Mouse (Mus musculus) liver, embryonic 16.5 days (tissue): ENCODE data around the gene Clec4n. TPM values are rescaled to one million over a fixed set of nuclear protein-coding genes. Genes with fewer than 3 reads are reported as not detected.
"Not testable (repeated sequence)": the region's sequence is repeated elsewhere in the genome, so short reads cannot be mapped to it uniquely, and the experiment has no call there.

ENCODE experiments used
- ATAC-seq: fragments of 200-750 bp; cut with Nextera tagmentation; 2 replicates; pipeline ENCODE4 v1.8.0; 2017; ENCODE audit warnings: low read depth, mild to moderate bottlenecking, moderate number of reproducible peaks, moderate library complexity
- H3K27ac ChIP-seq: fragments of 300-500 bp; sonication (generic); 2 replicates; pipeline ENCODE4 v1.5.1; 2014; ENCODE audit warnings: mild to moderate bottlenecking, low read length
- H3K27me3 ChIP-seq: fragments of 300-500 bp; sonication (generic); 2 replicates; pipeline ENCODE4 v1.6.1; 2014; ENCODE audit warnings: low read depth, low read length, mixed read lengths; ENCODE audit not compliant: control insufficient read depth, insufficient read depth
- H3K36me3 ChIP-seq: fragments of 300-500 bp; sonication (generic); 2 replicates; pipeline ENCODE4 v1.6.1; 2014; ENCODE audit warnings: mild to moderate bottlenecking; ENCODE audit not compliant: control insufficient read depth, insufficient read depth
- H3K4me1 ChIP-seq: fragments of 300-500 bp; sonication (generic); 2 replicates; pipeline ENCODE4 v1.6.1; 2014; ENCODE audit warnings: low read depth, low read length, mixed read lengths; ENCODE audit not compliant: control insufficient read depth
- H3K4me2 ChIP-seq: fragments of 300-500 bp; sonication (generic); 2 replicates; pipeline ENCODE4 v1.6.1; 2014; ENCODE audit warnings: low read depth, low read length, mixed read lengths
- H3K4me3 ChIP-seq: fragments of 300-500 bp; sonication (generic); 2 replicates; pipeline ENCODE4 v1.5.1; 2014; ENCODE audit warnings: low read depth, mild to moderate bottlenecking, low read length
- H3K9ac ChIP-seq: fragments of 300-500 bp; sonication (generic); 2 replicates; pipeline ENCODE4 v1.6.1; 2014; ENCODE audit warnings: low read depth, low read length
- H3K9me3 ChIP-seq: fragments of 300-500 bp; sonication (generic); replicated peaks from 2 replicates; pipeline ENCODE4 v1.6.1; 2016; ENCODE audit warnings: low read length; ENCODE audit not compliant: control insufficient read depth
- WGBS: fragments of 180-500 bp; shearing (Covaris S2); extraction: QIAGEN DNeasy Blood & Tissue Kit; methylation state at CpG from one replicate; pipeline ENCODE4 v1.1.7; 2014; ENCODE audit not compliant: insufficient replicate concordance; 5-methylcytosine and 5-hydroxymethylcytosine counted together
- polyA plus RNA-seq: library from polyadenylated mRNA; unstranded; fragments of >200 nt; fragmentation: Nextera tagmentation; extraction: Ambion mirVana; gene quantifications from 2 replicates; pipeline ENCODE4 v1.2.1, GENCODE M21; 2015

Gene Clec4n
- polyA plus RNA-seq = 20.2 and 22.1 TPM in 2 replicates

GRCm38 (mm10) chr6:123229644-123230043 is at the start of gene Clec4n:
TSS of gene Clec4n (plus strand) at chr6:123229843.
- Histone ChIP-seq H3K27ac (no peak within 1 kb of the TSS), H3K9ac (no peak within 1 kb of the TSS), H3K4me3 (no peak within 1 kb of the TSS), H3K36me3 (no peaks in the 10 kb centered on the region), H3K4me2 (no peak within 1 kb of the TSS), H3K4me1 (no peaks in the 10 kb centered on the region), H3K9me3 (no peaks in the 10 kb centered on the region), H3K27me3 (no peaks in the 10 kb centered on the region)
- no peak for ATAC-seq
- WGBS = 42% methylated on average over 3 of the region's 3 CpGs

GRCm38 (mm10) chr6:123184862-123185261 is 44.8 kb upstream of the Clec4n start:
- H3K9me3 ChIP-seq, H3K9ac ChIP-seq, H3K27me3 ChIP-seq, H3K4me2 ChIP-seq, H3K27ac ChIP-seq, H3K4me1 ChIP-seq, H3K36me3 ChIP-seq, H3K4me3 ChIP-seq, ATAC-seq: not testable (repeated sequence)
- WGBS = 52% methylated on average over 2 of the region's 2 CpGs

GRCm38 (mm10) chr6:123207187-123208076 is 22.2 kb upstream of the Clec4n start:
- Histone ChIP-seq H3K4me1 (no peaks in the 10 kb centered on the region; the same call in 1 of the 2 replicates), H3K9ac (no peak overlapping the region), H3K4me3 (no peak overlapping the region), H3K27me3 (no peaks in the 10 kb centered on the region), H3K4me2 (0 out of 2 replicates have a peak overlapping the region, but pooled peaks have one; percentile 12), H3K9me3 (no peaks in the 10 kb centered on the region), H3K27ac (peak overlapping the region; percentile 53; the same call in 1 of the 2 replicates), H3K36me3 (no peaks in the 10 kb centered on the region)
- WGBS = 72% methylated on average over 1 of the region's 1 CpGs
- peak; percentile 94 for ATAC-seq

GRCm38 (mm10) chr6:123208077-123208439 is 21.6 kb upstream of the Clec4n start:
- not testable (repeated sequence) for H3K4me3 ChIP-seq, H3K4me1 ChIP-seq, H3K27me3 ChIP-seq, H3K36me3 ChIP-seq, H3K4me2 ChIP-seq, H3K9ac ChIP-seq, H3K9me3 ChIP-seq
- ATAC-seq = peak; percentile 52
- peak overlapping the region; percentile 53; the same call in 1 of the 2 replicates for H3K27ac ChIP-seq

- Histone ChIP-seq H3K4me3 (no peak overlapping the region), H3K4me1 (no peaks in the 10 kb centered on the region; the same call in 1 of the 2 replicates), H3K9me3 (no peaks in the 10 kb centered on the region), H3K27ac (no peak overlapping the region), H3K4me2 (no peak overlapping the region), H3K27me3 (no peaks in the 10 kb centered on the region), H3K9ac (no peak overlapping the region), H3K36me3 (no peaks in the 10 kb centered on the region)
- 52% methylated on average over 1 of the region's 1 CpGs for WGBS
- ATAC-seq = no peak
These were observed 17.9 kb upstream of the Clec4n start for GRCm38 (mm10) chr6:123211726-123212125.

GRCm38 (mm10) chr6:123227519-123228166 is 2.0 kb upstream of the Clec4n start:
- Histone ChIP-seq H3K4me2 (no peak overlapping the region), H3K9me3 (no peaks in the 10 kb centered on the region), H3K4me1 (no peaks in the 10 kb centered on the region), H3K27ac (no peak overlapping the region), H3K27me3 (no peaks in the 10 kb centered on the region), H3K9ac (no peak overlapping the region), H3K4me3 (no peak overlapping the region), H3K36me3 (no peaks in the 10 kb centered on the region)
- WGBS = 19% methylated on average over 2 of the region's 2 CpGs
- ATAC-seq = peak; percentile 46; the same call in 1 of the 2 replicates

GRCm38 (mm10) chr6:123231149-123231548 is 1.5 kb downstream of the Clec4n start:
- no peak for ATAC-seq
- WGBS = 32% methylated on average over 2 of the region's 2 CpGs

GRCm38 (mm10) chr6:123237582-123237981 is 7.9 kb downstream of the Clec4n start:
- no peaks in the 10 kb centered on the region for H3K27me3 ChIP-seq
- no peak overlapping the region for H3K4me2 ChIP-seq
- H3K9ac ChIP-seq = no peak overlapping the region
- no peaks in the 10 kb centered on the region for H3K36me3 ChIP-seq
- no peaks in the 10 kb centered on the region for H3K9me3 ChIP-seq
- no peak overlapping the region for H3K27ac ChIP-seq
- ATAC-seq = no peak
- no peaks in the 10 kb centered on the region for H3K4me1 ChIP-seq
- H3K4me3 ChIP-seq = no peak overlapping the region

More at GRCm38 (mm10) chr6:123231149-123231548, 1.5 kb downstream of the Clec4n start:
- no peaks in the 10 kb centered on the region for H3K36me3 ChIP-seq
- no peaks in the 10 kb centered on the region for H3K4me1 ChIP-seq
- H3K27me3 ChIP-seq = no peaks in the 10 kb centered on the region
- no peak overlapping the region for H3K4me2 ChIP-seq
- no peak overlapping the region for H3K4me3 ChIP-seq
- no peak overlapping the region for H3K27ac ChIP-seq
- H3K9ac ChIP-seq = no peak overlapping the region
- H3K9me3 ChIP-seq = no peaks in the 10 kb centered on the region

GRCm38 (mm10) chr6:123244201-123244600 is 14.6 kb downstream of the Clec4n start:
- no peak overlapping the region for H3K4me2 ChIP-seq

More at GRCm38 (mm10) chr6:123244201-123244600, 14.6 kb downstream of the Clec4n start:
- Histone ChIP-seq H3K4me1 (no peaks in the 10 kb centered on the region), H3K9me3 (no peaks in the 10 kb centered on the region), H3K9ac (no peak overlapping the region), H3K36me3 (no peaks in the 10 kb centered on the region), H3K27ac (no peak overlapping the region), H3K4me3 (no peak overlapping the region), H3K27me3 (no peaks in the 10 kb centered on the region)
- 58% methylated on average over 5 of the region's 5 CpGs for WGBS
- ATAC-seq = no peak
